Mouse (Mus musculus) liver, adult 2 months (tissue): ENCODE data around the gene Agap1.

Source experiments
- CTCF ChIP-seq: fragments of 200-500 bp; IDR thresholded peaks from 2 replicates; pipeline ENCODE4 v1.5.1; 2011; ENCODE audit warnings: low read depth, low read length, control low read depth
- POLR2A ChIP-seq: fragments of 200-500 bp; IDR thresholded peaks from 2 replicates; pipeline ENCODE4 v1.6.1; 2011; ENCODE audit warnings: low read length, control low read depth; ENCODE audit not compliant: insufficient read depth; ENCODE audit errors: extremely low read depth

DNA sequence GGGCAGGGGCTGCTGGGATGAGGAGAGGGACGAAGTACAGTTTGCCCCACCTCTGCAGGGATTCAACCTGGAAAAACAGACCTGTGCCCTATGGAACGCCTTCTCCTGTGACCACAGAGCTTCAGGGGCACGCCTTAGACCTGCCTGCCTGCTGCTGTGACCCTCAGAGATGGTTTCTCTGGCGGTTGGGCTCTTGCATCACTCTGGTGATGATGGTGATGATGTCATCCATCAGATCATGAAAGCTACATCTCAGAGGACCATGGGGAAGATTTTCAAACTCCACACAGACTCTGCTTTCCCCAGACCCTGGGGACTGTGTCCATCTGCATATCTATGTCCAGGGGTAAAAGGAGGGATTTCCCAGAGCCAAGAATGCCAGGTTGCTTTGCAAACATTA lies 170.7 kb downstream of the Agap1 start:
- TF ChIP-seq POLR2A (no peak), CTCF (no peak)
